Mouse (Mus musculus) ES-Bruce4 (cell line): Measurements from ENCODE around the gene Frrs1.

Source experiments
- CTCF ChIP-seq: IDR thresholded peaks from one replicate; pipeline ENCODE4 v1.8.1; 2011; ENCODE audit warnings: low read depth, low read length
- EP300 ChIP-seq: IDR thresholded peaks from 2 replicates; pipeline ENCODE4 v1.6.1; 2011; ENCODE audit warnings: low read depth, low read length; ENCODE audit not compliant: insufficient read depth
- POLR2A ChIP-seq: IDR thresholded peaks from one replicate; pipeline ENCODE4 v1.8.1; 2011; ENCODE audit warnings: low read length; ENCODE audit not compliant: insufficient read depth

- no peak for TF ChIP-seq POLR2A
- TF ChIP-seq EP300 = no peak
- no peak for TF ChIP-seq CTCF
Observed at GRCm38 (mm10) chr3:116826471-116827215, 32.6 kb upstream of the Frrs1 start.
